Mouse (Mus musculus): ENCODE results near the gene Olfr1389. TPM values are rescaled to one million over a fixed set of nuclear protein-coding genes. Genes with fewer than 3 reads are reported as not detected.

Olfr1389 gene
- polyA plus RNA-seq, 1 experiment from 2014 or later = not detected

Other genes starting within 250 kb of the Olfr1389 start
- 0.17 and 0.59 TPM in 2 replicates for gene Btnl9, start 235.9 kb upstream of the Olfr1389 start, polyA plus RNA-seq (2015; fragmentation: Nextera tagmentation; extraction: Ambion mirVana)
- gene Zfp62, start 219.8 kb upstream of the Olfr1389 start, polyA plus RNA-seq (2015; fragmentation: Nextera tagmentation; extraction: Ambion mirVana) = 33.6 and 38.2 TPM in 2 replicates
- 34.0 and 46.2 TPM in 2 replicates for gene Mgat1, start 178.9 kb upstream of the Olfr1389 start, polyA plus RNA-seq (2015; fragmentation: Nextera tagmentation; extraction: Ambion mirVana)
- not detected in 2 replicates for gene Olfr1393, start 144.8 kb upstream of the Olfr1389 start, polyA plus RNA-seq (2015; fragmentation: Nextera tagmentation; extraction: Ambion mirVana)
- gene Olfr1392, start 137.8 kb upstream of the Olfr1389 start, polyA plus RNA-seq (2015; fragmentation: Nextera tagmentation; extraction: Ambion mirVana) = not detected in 2 replicates
- gene Olfr10, start 118.3 kb upstream of the Olfr1389 start, polyA plus RNA-seq (2015; fragmentation: Nextera tagmentation; extraction: Ambion mirVana) = not detected in 2 replicates
- gene Olfr1391, start 100.3 kb upstream of the Olfr1389 start, polyA plus RNA-seq (2015; fragmentation: Nextera tagmentation; extraction: Ambion mirVana) = not detected in 2 replicates
- not detected in 2 replicates for gene Olfr1390, start 87.9 kb upstream of the Olfr1389 start, polyA plus RNA-seq (2015; fragmentation: Nextera tagmentation; extraction: Ambion mirVana)
- not detected in 2 replicates for gene Olfr1388, start 13.6 kb downstream of the Olfr1389 start, polyA plus RNA-seq (2015; fragmentation: Nextera tagmentation; extraction: Ambion mirVana)
- gene Olfr1387, start 32.3 kb downstream of the Olfr1389 start, polyA plus RNA-seq (2015; fragmentation: Nextera tagmentation; extraction: Ambion mirVana) = not detected in 2 replicates
- gene Olfr1386, start 42.0 kb downstream of the Olfr1389 start, polyA plus RNA-seq (2015; fragmentation: Nextera tagmentation; extraction: Ambion mirVana) = not detected in 2 replicates
- not detected in 2 replicates for gene Olfr1385, start 66.0 kb downstream of the Olfr1389 start, polyA plus RNA-seq (2015; fragmentation: Nextera tagmentation; extraction: Ambion mirVana)
- gene Olfr1384, start 83.7 kb downstream of the Olfr1389 start, polyA plus RNA-seq (2015; fragmentation: Nextera tagmentation; extraction: Ambion mirVana) = not detected in 2 replicates
- not detected in 2 replicates for gene Olfr1383, start 96.6 kb downstream of the Olfr1389 start, polyA plus RNA-seq (2015; fragmentation: Nextera tagmentation; extraction: Ambion mirVana)
- gene Olfr1382, start 105.2 kb downstream of the Olfr1389 start, polyA plus RNA-seq (2015; fragmentation: Nextera tagmentation; extraction: Ambion mirVana) = not detected in 2 replicates
- gene Olfr1381, start 120.4 kb downstream of the Olfr1389 start, polyA plus RNA-seq (2015; fragmentation: Nextera tagmentation; extraction: Ambion mirVana) = not detected in 2 replicates
- gene Olfr1380, start 133.8 kb downstream of the Olfr1389 start, polyA plus RNA-seq (2015; fragmentation: Nextera tagmentation; extraction: Ambion mirVana) = not detected in 2 replicates
- gene Flt4, start 186.2 kb downstream of the Olfr1389 start, polyA plus RNA-seq (2015; fragmentation: Nextera tagmentation; extraction: Ambion mirVana) = 1.7 and 2.1 TPM in 2 replicates
- not detected in 2 replicates for gene Scgb3a1, start 240.5 kb downstream of the Olfr1389 start, polyA plus RNA-seq (2015; fragmentation: Nextera tagmentation; extraction: Ambion mirVana)

All from neural tube, embryonic 15.5 days (tissue).